Mouse (Mus musculus): ENCODE results near the gene Rnf31.

The Rnf31 gene

GRCm38 (mm10) chr14:55591331-55591891 is at the start of gene Rnf31:
Gene Rnf31 (plus strand): TSS chr14:55591708.
- DNase-seq: peak; percentile 90

GRCm38 (mm10) chr14:55542268-55542667 is 49.2 kb upstream of the Rnf31 start:
- DNase-seq: no peak

- peak; percentile 25 for DNase-seq
Observed at GRCm38 (mm10) chr14:55544334-55544733, 47.2 kb upstream of the Rnf31 start.

- DNase-seq: no peak
Observed at GRCm38 (mm10) chr14:55550191-55550590, 41.3 kb upstream of the Rnf31 start.

GRCm38 (mm10) chr14:55551347-55551746 is 40.2 kb upstream of the Rnf31 start:
- no peak for DNase-seq

GRCm38 (mm10) chr14:55551794-55552193 is 39.7 kb upstream of the Rnf31 start:
- DNase-seq: no peak

- no peak for DNase-seq
Observed at GRCm38 (mm10) chr14:55554635-55555034, 36.9 kb upstream of the Rnf31 start.

GRCm38 (mm10) chr14:55555788-55556187 is 35.7 kb upstream of the Rnf31 start:
- DNase-seq: no peak

- DNase-seq: peak; percentile 73
Observed at GRCm38 (mm10) chr14:55557003-55557402, 34.5 kb upstream of the Rnf31 start.

- DNase-seq: no peak
Observed at GRCm38 (mm10) chr14:55557587-55557986, 33.9 kb upstream of the Rnf31 start.

- DNase-seq: no peak
Observed at GRCm38 (mm10) chr14:55558740-55559448, 32.6 kb upstream of the Rnf31 start.

- DNase-seq: peak; percentile 90
Observed at GRCm38 (mm10) chr14:55559799-55560201, 31.7 kb upstream of the Rnf31 start, which contains the start of gene Dcaf11. Gene Dcaf11 (plus strand): TSS chr14:55560006.

- peak; percentile 95 for DNase-seq
Observed at GRCm38 (mm10) chr14:55560202-55561073, 31.1 kb upstream of the Rnf31 start, which contains the start of gene A730061H03Rik. Gene A730061H03Rik (minus strand): TSS chr14:55560406.

GRCm38 (mm10) chr14:55561860-55562259 is 29.6 kb upstream of the Rnf31 start:
- DNase-seq: no peak

- DNase-seq: no peak
Observed at GRCm38 (mm10) chr14:55563249-55563648, 28.3 kb upstream of the Rnf31 start.

GRCm38 (mm10) chr14:55565748-55566147 is 25.8 kb upstream of the Rnf31 start:
- DNase-seq: no peak

GRCm38 (mm10) chr14:55567496-55567895 is 24.0 kb upstream of the Rnf31 start:
- DNase-seq: no peak

GRCm38 (mm10) chr14:55570588-55570987 is 20.9 kb upstream of the Rnf31 start:
- DNase-seq: no peak

GRCm38 (mm10) chr14:55571760-55572159 is 19.7 kb upstream of the Rnf31 start:
- DNase-seq: no peak

- no peak for DNase-seq
Observed at GRCm38 (mm10) chr14:55575302-55575701, 16.2 kb upstream of the Rnf31 start, which contains the start of gene Fitm1. Gene Fitm1 (plus strand): TSS chr14:55575617.

GRCm38 (mm10) chr14:55575711-55576110 is 15.8 kb upstream of the Rnf31 start:
- no peak for DNase-seq

- DNase-seq: peak; percentile 40
Observed at GRCm38 (mm10) chr14:55576376-55576775, 15.1 kb upstream of the Rnf31 start.

All from right cerebral cortex, postnatal 14 days (tissue).